Mouse (Mus musculus) spleen, embryonic (tissue): ENCODE data around the gene Cers5.
"Not testable (repeated sequence)": the region's sequence is repeated elsewhere in the genome, so short reads cannot be mapped to it uniquely, and the experiment has no call there.

Experiments
- CTCF ChIA-PET: fragments of 350-600 bp; sonication (Branson Sonifier 250); formaldehyde crosslinking; loops from one replicate; lab custom pipeline; 2022; lab: Charles Lee

Cers5 gene

DNA sequence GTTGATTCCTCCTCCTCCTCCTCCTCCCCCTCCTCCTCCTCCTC is at the start of gene Cers5:
Gene Cers5, minus strand, starts transcription at position 5 of the 44 bp plus-strand sequence.
- CTCF ChIA-PET, result not testable (repeated sequence)

DNA sequence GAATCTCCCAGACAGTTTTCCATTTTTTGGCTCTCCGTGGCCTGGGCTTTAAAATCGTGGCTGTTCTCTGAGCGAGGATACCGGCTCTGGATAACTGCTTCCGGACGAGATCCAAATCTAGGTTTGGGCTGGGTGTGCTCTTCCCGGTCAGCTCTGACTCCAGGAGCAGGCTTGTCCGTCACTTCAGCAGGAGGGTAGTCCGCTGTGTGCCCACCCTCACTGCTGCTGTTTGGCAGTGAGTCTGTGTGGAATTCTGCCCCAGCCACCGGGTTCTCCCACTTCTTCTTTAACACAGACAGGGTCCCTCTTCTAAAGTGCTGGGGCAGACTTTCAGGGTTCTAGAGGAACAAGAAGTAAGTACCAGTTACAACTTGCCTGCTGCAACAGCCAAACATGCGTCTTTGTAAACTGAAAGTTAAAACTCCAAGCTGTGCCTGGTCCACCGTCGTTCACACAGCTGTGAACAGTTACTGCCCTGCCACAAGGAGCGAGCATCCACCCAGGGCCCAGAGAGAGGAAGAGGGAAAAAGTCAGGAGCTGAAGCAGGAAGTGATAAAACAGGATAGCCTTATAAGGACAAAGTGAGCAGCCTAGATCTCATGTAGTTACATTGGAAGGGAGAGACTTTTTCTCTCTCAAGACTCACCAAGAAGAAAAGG is 47.1 kb upstream of the Cers5 start:
- CTCF ChIA-PET, result interaction anchor here (0.6 kb wide), 1 partner anchor 776 kb away, joined by 5 read pairs; no protein-coding TSS in a partner anchor

GRCm38 (mm10) chr15:99819109-99819440 is 46.4 kb upstream of the Cers5 start:
- CTCF ChIA-PET, result no interaction called here

DNA sequence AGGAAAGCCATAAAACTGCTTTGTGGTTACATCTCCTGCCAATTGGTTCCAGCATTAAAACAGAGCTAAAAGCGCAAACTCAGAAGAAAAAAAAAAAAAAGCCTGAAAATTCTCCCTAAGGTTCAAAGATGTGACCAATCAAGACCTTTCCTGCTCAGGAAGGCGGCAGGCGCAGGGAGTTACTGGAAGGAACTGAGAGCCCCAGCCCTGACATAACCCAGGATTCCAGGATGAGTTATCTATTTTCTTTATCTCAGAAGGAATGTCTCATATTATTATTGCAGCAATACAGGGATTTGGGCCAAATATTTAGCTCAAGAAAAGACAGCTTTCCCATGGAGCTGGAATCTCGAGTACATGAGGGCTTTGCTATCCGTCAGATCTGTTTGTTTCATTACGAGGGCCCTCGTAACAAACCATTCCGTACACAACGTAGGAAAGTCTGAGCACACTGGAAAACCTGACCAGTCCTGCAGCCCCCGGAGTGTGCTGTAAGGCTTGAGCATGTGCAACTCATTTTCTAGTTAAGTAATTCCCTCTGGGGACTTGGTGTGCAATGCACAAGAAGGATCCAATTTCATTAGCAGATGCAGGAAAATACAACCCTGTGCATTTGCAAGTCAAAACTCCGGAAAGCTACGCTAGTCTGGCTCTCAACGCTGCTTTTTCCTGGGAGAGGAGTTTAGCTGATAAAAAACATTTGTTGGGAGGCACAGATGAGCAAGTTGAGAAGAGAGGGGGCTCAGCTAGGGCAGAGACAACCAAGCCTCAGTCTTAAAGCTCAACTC is 45.8 kb upstream of the Cers5 start:
- CTCF ChIA-PET, result interaction anchor here (0.6 kb wide), 3 partner anchors 90 to 369 kb away, joined by 4 to 8 read pairs (median 4); no protein-coding TSS in a partner anchor

DNA sequence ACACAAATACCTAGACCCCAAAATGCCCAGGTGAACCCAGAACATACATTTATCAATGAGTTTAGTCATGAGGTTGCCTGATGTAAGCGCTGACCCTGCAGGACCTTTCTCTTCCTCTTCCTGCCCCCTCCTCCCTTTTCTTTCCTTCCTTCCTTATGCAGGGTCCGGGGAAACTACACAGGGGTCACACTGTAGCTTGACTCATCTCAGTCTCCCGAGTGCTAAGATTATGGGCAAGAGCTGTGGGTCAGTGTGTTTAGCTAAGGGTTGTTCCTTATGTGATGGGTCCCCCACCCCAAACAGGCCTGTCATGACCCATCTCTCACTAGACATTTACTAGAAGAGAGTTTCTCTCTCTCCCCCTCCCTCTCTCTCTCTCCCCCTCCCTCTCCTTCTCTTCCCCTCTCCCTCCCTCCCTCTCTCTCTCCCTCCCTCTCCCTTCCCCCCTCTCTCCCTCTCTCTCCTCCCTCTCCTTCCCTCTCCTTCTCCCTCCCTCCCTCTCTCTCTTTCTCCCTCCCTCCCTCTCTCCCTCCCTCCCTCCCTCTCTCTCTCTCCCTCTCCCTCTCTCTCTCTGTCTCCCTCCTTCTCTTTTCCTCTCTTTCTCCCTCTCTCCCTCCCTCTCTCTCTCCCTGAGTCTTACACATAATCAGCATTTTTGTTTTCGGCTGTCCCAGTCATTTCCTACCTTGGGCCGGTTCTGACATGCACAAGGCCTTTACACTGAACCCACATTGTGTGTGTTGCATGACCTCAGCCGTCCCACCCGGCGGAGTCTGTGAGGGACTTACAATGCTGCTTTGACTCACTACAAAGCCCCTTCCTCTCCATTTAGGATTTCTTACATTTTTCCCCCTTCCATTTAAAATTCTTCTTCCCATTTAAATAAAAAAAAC is 44.9 kb upstream of the Cers5 start:
- CTCF ChIA-PET, result interaction anchor here (0.5 to 0.7 kb wide), 5 partner anchors 91 to 1623 kb away, joined by 4 to 8 read pairs (median 7); no protein-coding TSS in a partner anchor

- CTCF ChIA-PET, result no interaction called here
Observed at GRCm38 (mm10) chr15:99815999-99816398, 43.3 kb upstream of the Cers5 start.

- CTCF ChIA-PET, result interaction anchor here (0.7 kb wide), 1 partner anchor 100 kb away, joined by 4 read pairs; no protein-coding TSS in a partner anchor
Observed at GRCm38 (mm10) chr15:99814554-99815260, 42.0 kb upstream of the Cers5 start.

DNA sequence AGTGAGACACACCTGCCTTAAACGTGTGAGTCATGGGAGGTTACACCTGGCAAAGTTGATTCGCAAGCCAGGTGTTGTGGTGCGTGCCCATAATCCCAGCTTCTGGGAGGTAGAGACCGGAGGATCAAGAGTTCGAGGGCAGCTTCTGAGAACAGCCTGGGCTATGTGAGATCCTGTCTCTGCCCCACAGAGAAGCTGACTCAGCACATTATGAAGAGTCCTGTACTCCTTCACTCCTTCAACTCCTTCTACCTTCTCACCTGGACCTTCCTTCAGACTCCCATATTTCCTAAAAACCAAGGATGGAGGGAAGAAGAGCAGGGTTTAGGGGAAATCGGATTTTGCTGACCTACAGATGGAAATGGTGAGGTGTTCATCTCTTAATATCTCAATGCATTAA is 41.0 kb upstream of the Cers5 start:
- CTCF ChIA-PET, result no interaction called here

DNA sequence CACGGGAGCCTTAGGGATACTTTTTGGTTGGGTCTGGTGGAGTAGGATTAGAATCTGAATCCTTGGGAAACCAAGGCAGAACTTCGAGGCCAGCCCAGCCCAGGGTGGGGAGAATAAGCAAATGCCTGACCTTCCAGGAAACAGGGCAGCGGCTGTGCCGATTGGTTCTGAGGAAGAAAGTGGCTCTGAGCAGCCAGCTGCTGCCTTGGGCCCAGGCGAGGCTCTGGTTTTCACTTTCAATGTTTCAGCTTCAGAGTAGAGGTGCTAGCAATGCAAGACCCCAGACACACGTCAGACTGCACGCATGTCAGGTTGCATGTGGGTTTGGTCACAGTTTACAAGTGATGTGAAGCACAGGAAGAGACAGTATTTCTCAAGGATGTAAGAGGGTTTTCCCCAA is 39.4 kb upstream of the Cers5 start:
- CTCF ChIA-PET, result no interaction called here

DNA sequence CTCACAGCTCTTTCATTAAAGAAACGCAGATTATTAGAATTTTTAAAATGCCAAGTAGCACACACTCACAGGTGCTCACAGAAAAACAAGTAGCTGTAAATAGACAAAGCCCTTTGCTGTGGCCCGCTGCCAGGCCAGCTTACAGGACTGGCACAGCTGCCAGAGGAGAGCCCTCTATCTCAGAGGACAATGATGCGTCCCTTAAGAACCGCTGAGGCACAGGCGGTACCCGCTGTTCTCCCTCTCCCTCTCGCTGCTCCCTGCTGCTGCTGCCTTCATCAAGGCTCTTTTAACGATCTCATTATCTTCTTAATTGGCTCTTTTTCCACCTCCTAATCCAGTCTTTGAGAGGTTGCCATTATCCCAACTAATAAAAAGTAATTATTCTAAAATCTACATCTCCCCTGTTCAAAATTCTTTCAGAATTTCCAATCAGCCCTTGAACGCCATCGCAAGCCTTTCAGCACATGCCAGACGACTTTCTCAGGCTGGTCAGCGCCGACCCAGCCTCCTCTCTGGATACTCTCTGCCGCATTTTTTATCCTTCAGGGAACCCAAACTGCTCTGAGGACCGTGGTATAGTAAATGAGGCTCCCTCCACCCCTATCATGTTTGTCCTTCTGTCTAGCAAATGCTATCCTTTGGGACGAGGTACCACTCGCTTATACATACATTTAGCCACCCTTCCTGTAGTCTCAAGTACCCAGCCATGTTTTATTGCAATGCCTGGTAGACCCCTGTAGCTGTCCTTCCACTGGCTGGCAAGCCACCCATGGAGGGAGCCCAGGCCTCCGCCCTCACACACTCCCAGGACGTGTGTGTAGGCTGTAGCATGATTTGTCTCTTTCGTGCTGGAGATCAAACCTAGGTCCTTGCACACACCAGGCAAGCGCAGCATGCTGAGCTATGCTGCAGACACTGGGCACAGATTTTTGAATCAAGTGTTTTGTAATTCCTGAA is 35.4 kb upstream of the Cers5 start:
- CTCF ChIA-PET, result no interaction called here

DNA sequence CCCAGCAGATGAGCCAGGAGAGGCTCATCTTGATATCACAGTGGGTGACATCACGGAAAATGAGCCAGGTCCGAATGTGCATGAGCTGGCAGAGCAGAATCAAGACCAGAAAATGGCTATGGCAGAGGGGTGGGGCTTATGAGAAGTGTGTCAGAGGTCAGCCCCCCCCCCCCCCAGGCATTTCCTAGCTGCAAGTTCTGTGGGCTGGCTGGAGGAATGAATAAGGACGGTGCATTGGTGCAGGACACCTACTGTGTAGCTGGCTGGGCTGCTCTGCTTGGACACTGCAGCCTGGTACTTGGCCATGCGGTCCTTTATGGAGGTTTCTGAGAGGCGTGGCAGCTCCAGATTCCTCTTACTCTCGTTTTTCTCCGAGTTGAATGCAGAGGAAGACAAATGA is 33.5 kb upstream of the Cers5 start:
- CTCF ChIA-PET, result no interaction called here

- CTCF ChIA-PET, result no interaction called here
Observed at GRCm38 (mm10) chr15:99805673-99806072, 33.0 kb upstream of the Cers5 start.

DNA sequence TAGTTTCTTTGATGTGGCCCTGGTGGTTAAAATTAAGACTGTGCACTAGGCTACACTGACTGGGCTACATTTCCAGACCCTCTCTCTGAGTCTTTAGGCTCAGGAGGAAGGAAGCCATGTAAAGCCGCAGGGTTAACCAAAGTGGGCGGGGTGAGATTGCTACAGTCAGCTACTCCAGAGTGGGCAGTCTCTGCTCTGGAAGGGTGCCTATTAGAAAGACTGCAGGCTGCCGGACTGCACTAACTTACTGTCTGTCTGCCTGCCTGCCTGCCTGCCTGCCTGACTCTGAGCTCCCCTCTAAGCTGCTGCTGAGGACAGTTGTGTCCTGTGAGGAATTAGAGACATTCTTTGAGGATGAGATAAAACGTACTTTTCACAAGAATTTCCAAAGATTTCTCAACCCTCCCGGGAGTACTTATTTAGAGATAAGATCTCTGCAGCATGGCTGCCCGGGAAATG is 30.5 kb upstream of the Cers5 start:
- CTCF ChIA-PET, result interaction anchor here (0.7 kb wide), 1 partner anchor 150 kb away, joined by 3 read pairs; no protein-coding TSS in a partner anchor

- CTCF ChIA-PET, result interaction anchor here (0.6 kb wide), 1 partner anchor 98 kb away, joined by 3 read pairs; no protein-coding TSS in a partner anchor
Observed at GRCm38 (mm10) chr15:99801885-99802572, 29.3 kb upstream of the Cers5 start.

GRCm38 (mm10) chr15:99799706-99800105 is 27.0 kb upstream of the Cers5 start:
- CTCF ChIA-PET, result interaction anchor here (0.6 kb wide), 1 partner anchor 894 kb away, joined by 8 read pairs; no protein-coding TSS in a partner anchor

GRCm38 (mm10) chr15:99797898-99798297 is 25.2 kb upstream of the Cers5 start:
- CTCF ChIA-PET, result no interaction called here

GRCm38 (mm10) chr15:99796735-99797134 is 24.1 kb upstream of the Cers5 start:
- CTCF ChIA-PET, result no interaction called here

DNA sequence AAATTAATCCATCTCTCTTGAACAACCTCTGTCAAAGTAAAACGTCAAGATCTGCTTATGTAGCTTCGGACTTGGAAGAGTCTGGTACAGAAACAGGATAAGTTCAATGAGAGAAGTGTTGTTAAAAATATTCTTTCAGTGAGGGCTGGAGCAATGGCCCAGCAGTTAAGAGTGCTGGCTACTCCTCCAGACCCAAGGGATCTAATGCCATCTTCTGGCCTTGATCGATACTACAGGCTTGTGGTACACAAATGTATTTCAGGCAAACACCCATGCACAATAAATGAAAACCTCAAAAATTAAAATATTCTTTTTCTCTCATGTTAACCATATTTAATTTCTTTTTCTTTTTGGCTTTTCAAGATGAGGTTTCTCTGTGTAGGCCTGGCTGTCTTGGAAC is 23.4 kb upstream of the Cers5 start:
- CTCF ChIA-PET, result no interaction called here

DNA sequence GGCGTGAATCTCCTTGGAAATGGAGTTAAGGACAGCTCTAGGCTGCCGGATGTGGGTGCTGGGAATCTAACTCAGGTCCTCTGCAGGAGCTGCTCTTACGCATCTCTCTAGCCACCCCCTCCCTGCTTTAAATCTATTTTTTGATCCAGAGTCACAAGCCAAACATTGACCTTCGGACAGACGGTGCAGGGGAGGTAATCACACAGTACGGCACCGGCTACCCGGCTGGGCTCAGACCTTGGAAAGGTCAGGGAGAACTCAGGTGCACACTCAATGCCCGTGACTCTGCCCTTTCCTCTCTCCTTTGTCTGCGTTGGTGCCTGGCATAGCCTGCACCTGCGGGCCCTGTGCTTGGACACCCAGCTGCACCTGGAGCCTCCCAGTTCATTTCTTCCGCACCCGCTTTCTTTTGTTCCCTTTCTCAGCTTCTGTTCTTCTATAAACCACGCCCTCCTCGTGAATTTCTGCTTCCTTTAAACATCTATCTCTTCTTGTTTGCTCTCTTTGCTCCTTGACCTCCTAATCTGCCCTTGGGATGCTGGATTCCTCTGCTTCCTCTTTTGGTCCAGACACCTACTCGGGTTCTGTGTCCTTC is 19.6 kb upstream of the Cers5 start:
- CTCF ChIA-PET, result no interaction called here
